Mouse (Mus musculus): ENCODE data around the gene Cdk2ap1.

DNA sequence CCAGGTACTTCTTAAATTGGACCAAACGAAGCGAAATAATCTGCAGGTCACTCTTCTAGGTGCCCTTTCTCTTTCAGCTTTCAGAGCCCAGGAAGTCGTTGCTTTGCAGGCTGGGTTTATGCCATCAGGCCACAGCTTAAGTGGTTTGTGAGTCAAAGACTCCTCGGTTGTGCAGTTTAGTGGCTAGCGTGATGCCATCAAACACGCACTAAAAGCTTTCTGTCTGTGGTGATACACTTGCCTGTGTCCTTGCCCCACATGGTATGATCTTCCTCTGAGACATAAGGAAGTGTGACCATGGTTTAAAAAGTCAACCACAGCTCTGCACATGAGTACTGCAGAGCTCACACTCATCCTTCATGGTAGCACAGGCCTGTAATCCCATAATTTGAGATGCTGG is 32.8 kb downstream of the Cdk2ap1 start:
- TF ChIP-seq CTCF (conservative IDR thresholded peaks at IDR 0.05; ENCODE audit: insufficient read depth, insufficient read length, low read depth, low read length) = no peak
- no peak for TF ChIP-seq POLR2A (IDR thresholded peaks at IDR 0.05; ENCODE audit: low read depth, low read length)
